Mouse (Mus musculus): Measurements from ENCODE around the gene Ergic2. TPM values are rescaled to one million over a fixed set of nuclear protein-coding genes. Genes with fewer than 3 reads are reported as not detected.

Ergic2 gene
- total and polyA plus RNA-seq, 3 experiments = 31.4 to 61.0 (median 60.0) TPM

GRCm38 (mm10) chr6:148222686-148223085, 10.5 kb upstream of the Ergic2 start:
- 80% methylated on average over 2 of the region's 2 CpGs for WGBS
- DNase-seq = no peak
- Histone ChIP-seq H3K79me2 (replicated peaks; ENCODE audit: control insufficient read depth, insufficient read depth, low read length) (no peaks in the 10 kb centered on the region), H3K9ac (ENCODE audit: low read depth, low read length) (no peak overlapping the region), H3K4me3 (no peak overlapping the region), H3K36me3 (ENCODE audit: control insufficient read depth, insufficient read depth, low read length) (no peaks in the 10 kb centered on the region), H3K27ac (no peak overlapping the region), H3K27me3 (ENCODE audit: control insufficient read depth, insufficient read depth, low read length) (no peaks in the 10 kb centered on the region), H3K4me1 (ENCODE audit: control insufficient read depth, insufficient read depth, low read length) (no peaks in the 10 kb centered on the region)
- TF ChIP-seq CTCF (IDR thresholded peaks at IDR 0.05) (no peak), POLR2A (IDR thresholded peaks at IDR 0.05; ENCODE audit: insufficient read depth, low read depth, low read length) (no peak), EP300 (IDR thresholded peaks at IDR 0.05; ENCODE audit: insufficient read depth, low read depth, low read length) (no peak)
- intact Hi-C loops (cut with DNase I) = no loop called here

- H3K4me3 ChIP-seq = no peak overlapping the region
- intact Hi-C loops (cut with DNase I) = loop anchor here (5.0 kb wide), 1 partner anchor 699 kb away; no protein-coding TSS in a partner anchor
- H3K36me3 ChIP-seq (ENCODE audit: control insufficient read depth, insufficient read depth, low read length) = no peaks in the 10 kb centered on the region
- no peaks in the 10 kb centered on the region for H3K27me3 ChIP-seq (ENCODE audit: control insufficient read depth, insufficient read depth, low read length)
- H3K27ac ChIP-seq = no peak overlapping the region
- 69% methylated on average over 2 of the region's 2 CpGs for WGBS
- no peak overlapping the region for H3K9ac ChIP-seq (ENCODE audit: low read depth, low read length)
- DNase-seq = no peak
- H3K4me1 ChIP-seq (ENCODE audit: control insufficient read depth, insufficient read depth, low read length) = peaks cover 1% of the 10 kb centered on the region; the same call in 1 of the 2 replicates
- H3K79me2 ChIP-seq (replicated peaks; ENCODE audit: control insufficient read depth, insufficient read depth, low read length) = no peaks in the 10 kb centered on the region
- TF ChIP-seq CTCF (IDR thresholded peaks at IDR 0.05) (no peak), POLR2A (IDR thresholded peaks at IDR 0.05; ENCODE audit: insufficient read depth, low read depth, low read length) (no peak), EP300 (IDR thresholded peaks at IDR 0.05; ENCODE audit: insufficient read depth, low read depth, low read length) (no peak)
Measured at GRCm38 (mm10) chr6:148218235-148219076, 6.3 kb upstream of the Ergic2 start.

GRCm38 (mm10) chr6:148216752-148217151, 4.6 kb upstream of the Ergic2 start:
- Histone ChIP-seq H3K27me3 (ENCODE audit: control insufficient read depth, insufficient read depth, low read length) (no peaks in the 10 kb centered on the region), H3K36me3 (ENCODE audit: control insufficient read depth, insufficient read depth, low read length) (peaks cover 2% of the 10 kb centered on the region; the same call in 1 of the 2 replicates), H3K27ac (no peak overlapping the region), H3K4me3 (no peak overlapping the region), H3K9ac (ENCODE audit: low read depth, low read length) (no peak overlapping the region), H3K4me1 (ENCODE audit: control insufficient read depth, insufficient read depth, low read length) (peaks cover 1% of the 10 kb centered on the region; the same call in 1 of the 2 replicates), H3K79me2 (replicated peaks; ENCODE audit: control insufficient read depth, insufficient read depth, low read length) (no peaks in the 10 kb centered on the region)
- no peak for DNase-seq
- WGBS = 83% methylated on average over 4 of the region's 4 CpGs
- TF ChIP-seq EP300 (IDR thresholded peaks at IDR 0.05; ENCODE audit: insufficient read depth, low read depth, low read length) (no peak), POLR2A (IDR thresholded peaks at IDR 0.05; ENCODE audit: insufficient read depth, low read depth, low read length) (no peak), CTCF (IDR thresholded peaks at IDR 0.05) (no peak)
- intact Hi-C loops (cut with DNase I) = loop anchor here (5.0 kb wide), 1 partner anchor 701 kb away; no protein-coding TSS in a partner anchor

GRCm38 (mm10) chr6:148214765-148215164, 2.6 kb upstream of the Ergic2 start:
- under 1% methylated on average over 5 of the region's 5 CpGs for WGBS
- Histone ChIP-seq H3K4me1 (ENCODE audit: control insufficient read depth, insufficient read depth, low read length) (peaks cover 3% of the 10 kb centered on the region), H3K36me3 (ENCODE audit: control insufficient read depth, insufficient read depth, low read length) (peaks cover 2% of the 10 kb centered on the region; the same call in 1 of the 2 replicates), H3K27me3 (ENCODE audit: control insufficient read depth, insufficient read depth, low read length) (no peaks in the 10 kb centered on the region), H3K9ac (ENCODE audit: low read depth, low read length) (no peak overlapping the region), H3K27ac (no peak overlapping the region), H3K4me3 (no peak overlapping the region), H3K79me2 (replicated peaks; ENCODE audit: control insufficient read depth, insufficient read depth, low read length) (peaks cover 2% of the 10 kb centered on the region; the same call in 1 of the 2 replicates)
- peak; percentile 28 to 45 for DNase-seq
- intact Hi-C loops (cut with DNase I) = loop anchor here (5.0 kb wide), 3 partner anchors 618 to 703 kb away; partner anchors contain the start of genes Caprin2 and Ipo8
- no peak for TF ChIP-seq POLR2A (IDR thresholded peaks at IDR 0.05; ENCODE audit: insufficient read depth, low read depth, low read length)
- 0 out of 2 replicates have a peak, but pooled peaks have one; percentile 10 for TF ChIP-seq EP300 (IDR thresholded peaks at IDR 0.05; ENCODE audit: insufficient read depth, low read depth, low read length)
- peak; percentile 80 for TF ChIP-seq CTCF (IDR thresholded peaks at IDR 0.05)

- DNase-seq = no peak
- peaks cover 4% of the 10 kb centered on the region; the same call in 1 of the 2 replicates for H3K79me2 ChIP-seq (replicated peaks; ENCODE audit: control insufficient read depth, insufficient read depth, low read length)
- WGBS = 1% methylated on average over 51 of the region's 51 CpGs
- peak overlapping the region; percentile 72 for H3K4me3 ChIP-seq
- TF ChIP-seq CTCF (IDR thresholded peaks at IDR 0.05) = no peak
- TF ChIP-seq EP300 (IDR thresholded peaks at IDR 0.05; ENCODE audit: insufficient read depth, low read depth, low read length) = no peak
- no peak for TF ChIP-seq POLR2A (IDR thresholded peaks at IDR 0.05; ENCODE audit: insufficient read depth, low read depth, low read length)
- peak overlapping the region; percentile 82 for H3K9ac ChIP-seq (ENCODE audit: low read depth, low read length)
- H3K36me3 ChIP-seq (ENCODE audit: control insufficient read depth, insufficient read depth, low read length) = peaks cover 2% of the 10 kb centered on the region; the same call in 1 of the 2 replicates
- no peaks in the 10 kb centered on the region for H3K27me3 ChIP-seq (ENCODE audit: control insufficient read depth, insufficient read depth, low read length)
- intact Hi-C loops (cut with DNase I) = loop anchor here (5.0 kb wide), 2 partner anchors 621 to 686 kb away; partner anchors contain the start of genes Caprin2 and Ipo8
- H3K27ac ChIP-seq = peak overlapping the region; percentile 92
- H3K4me1 ChIP-seq (ENCODE audit: control insufficient read depth, insufficient read depth, low read length) = peaks cover 3% of the 10 kb centered on the region
Measured at GRCm38 (mm10) chr6:148211391-148211876, 740 bp downstream of the Ergic2 start.
